Mouse (Mus musculus) right cerebral cortex, postnatal 36 days (tissue): Measurements from ENCODE around the gene Etfbkmt.
"Not testable (repeated sequence)": the region's sequence is repeated elsewhere in the genome, so short reads cannot be mapped to it uniquely, and the experiment has no call there.

Experiments
- DNase-seq, 2 experiments: peaks; one replicate each; pipeline ENCODE4 v3.0.0; 2022; ENCODE audit warnings: low spot score in 2 of 2, mixed read lengths in 1 of 2

The Etfbkmt gene

GRCm38 (mm10) chr6:149187371-149187770 is 47.7 kb downstream of the Etfbkmt start:
- no peak for DNase-seq

GRCm38 (mm10) chr6:149188041-149188924 is 48.6 kb downstream of the Etfbkmt start, which contains the start of gene Amn1:
TSS of gene Amn1 (minus strand) at chr6:149188712.
- peak; percentile 94 to 96 for DNase-seq

- DNase-seq, result no peak
These were observed 49.2 kb downstream of the Etfbkmt start for GRCm38 (mm10) chr6:149188925-149189257.

GRCm38 (mm10) chr6:149189340-149189922 is 49.8 kb downstream of the Etfbkmt start:
- DNase-seq, result no peak

- not testable (repeated sequence) for DNase-seq
These were observed 52.3 kb downstream of the Etfbkmt start for GRCm38 (mm10) chr6:149191951-149192350.

GRCm38 (mm10) chr6:149193276-149193905 is 53.7 kb downstream of the Etfbkmt start:
- DNase-seq, result no peak

GRCm38 (mm10) chr6:149197116-149197515 is 57.5 kb downstream of the Etfbkmt start:
- DNase-seq, result no peak

GRCm38 (mm10) chr6:149198572-149198971 is 58.9 kb downstream of the Etfbkmt start:
- no peak for DNase-seq
